Mouse (Mus musculus) fibroblast of lung, adult 2 months (primary cell): Measurements from ENCODE around the gene Nemf.
"Not testable (repeated sequence)": the region's sequence is repeated elsewhere in the genome, so short reads cannot be mapped to it uniquely, and the experiment has no call there.

ENCODE experiments used
- DNase-seq: peaks from one replicate; pipeline ENCODE4 v3.0.0-alpha.2; 2011; ENCODE audit warnings: low read depth

Gene Nemf

GRCm38 (mm10) chr12:69372731-69373331, 15.9 kb upstream of the Nemf start:
- no peak for DNase-seq

GRCm38 (mm10) chr12:69371854-69372671, 15.1 kb upstream of the Nemf start, which contains the start of the genes Arf6 and Gm9887:
Gene Arf6, plus strand, starts transcription at chr12:69372150.
Gene Gm9887, minus strand, starts transcription at chr12:69372458.
- peak; percentile 82 for DNase-seq

- peak; percentile 67 for DNase-seq
Observed at GRCm38 (mm10) chr12:69371421-69371853, 14.5 kb upstream of the Nemf start.

GRCm38 (mm10) chr12:69370936-69371335, 14.0 kb upstream of the Nemf start:
- DNase-seq, result no peak

GRCm38 (mm10) chr12:69367557-69367956, 10.6 kb upstream of the Nemf start:
- DNase-seq, result no peak

GRCm38 (mm10) chr12:69366424-69366823, 9.5 kb upstream of the Nemf start:
- no peak for DNase-seq

GRCm38 (mm10) chr12:69365757-69366156, 8.8 kb upstream of the Nemf start:
- no peak for DNase-seq

GRCm38 (mm10) chr12:69363899-69364762, 7.2 kb upstream of the Nemf start:
- DNase-seq, result no peak

- not testable (repeated sequence) for DNase-seq
Observed at GRCm38 (mm10) chr12:69363110-69363509, 6.1 kb upstream of the Nemf start.

- no peak for DNase-seq
Observed at GRCm38 (mm10) chr12:69362388-69362787, 5.4 kb upstream of the Nemf start.

GRCm38 (mm10) chr12:69361919-69362318, 5.0 kb upstream of the Nemf start:
- no peak for DNase-seq

- peak; percentile 95 for DNase-seq
Observed at GRCm38 (mm10) chr12:69360997-69361899, 4.3 kb upstream of the Nemf start.

- DNase-seq, result peak; percentile 64
Observed at GRCm38 (mm10) chr12:69360655-69360996, 3.7 kb upstream of the Nemf start.

- DNase-seq, result no peak
Observed at GRCm38 (mm10) chr12:69357300-69357646, 308 bp upstream of the Nemf start.

GRCm38 (mm10) chr12:69351685-69352084, 5.3 kb downstream of the Nemf start:
- no peak for DNase-seq

- DNase-seq, result no peak
Observed at GRCm38 (mm10) chr12:69349928-69350327, 7.0 kb downstream of the Nemf start.

GRCm38 (mm10) chr12:69333547-69333946, 23.4 kb downstream of the Nemf start:
- no peak for DNase-seq

- DNase-seq, result no peak
Observed at GRCm38 (mm10) chr12:69332147-69332546, 24.8 kb downstream of the Nemf start.

GRCm38 (mm10) chr12:69331187-69331586, 25.8 kb downstream of the Nemf start:
- no peak for DNase-seq

GRCm38 (mm10) chr12:69318431-69318830, 38.5 kb downstream of the Nemf start:
- no peak for DNase-seq

GRCm38 (mm10) chr12:69309659-69310058, 47.3 kb downstream of the Nemf start:
- DNase-seq, result no peak

GRCm38 (mm10) chr12:69306333-69306732, 50.6 kb downstream of the Nemf start:
- DNase-seq, result no peak
